Mouse (Mus musculus): ENCODE results near the gene Tas1r3.

DNA sequence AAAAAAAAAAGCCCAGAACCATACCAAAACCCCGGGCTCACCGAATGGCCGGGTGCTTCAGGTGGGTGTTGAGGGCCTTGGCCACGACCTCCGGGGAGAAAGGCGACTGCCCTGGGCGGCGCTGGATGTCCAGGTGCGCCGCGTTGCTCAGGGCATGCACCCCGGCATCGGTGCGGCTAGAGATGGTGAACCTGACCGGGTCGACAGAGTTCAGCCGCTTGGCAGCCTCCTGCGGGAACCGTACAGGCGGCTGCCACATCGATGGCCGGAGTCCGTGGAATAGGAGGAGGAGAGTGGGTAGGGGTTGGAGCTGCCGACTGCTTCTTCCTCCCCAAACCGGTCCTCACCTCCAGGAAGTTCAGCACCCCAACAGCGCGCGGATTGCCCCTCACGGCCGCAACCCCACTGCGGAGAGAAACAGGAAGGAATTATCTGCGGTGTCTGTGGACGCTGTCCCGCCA, 27.9 kb upstream of the Tas1r3 start:
- TF ChIP-seq POLR2A (IDR thresholded peaks at IDR 0.05; ENCODE audit: borderline replicate concordance, insufficient read depth, low read length) (no peak), CTCF (IDR thresholded peaks at IDR 0.05; ENCODE audit: borderline replicate concordance, insufficient read depth, low read depth, low read length) (no peak)

All from cerebellum, adult 2 months (tissue).